Mouse (Mus musculus) heart, embryonic 16.5 days (tissue): ENCODE results near the gene Dnajc1. TPM values are rescaled to one million over a fixed set of nuclear protein-coding genes. Genes with fewer than 3 reads are reported as not detected.

Experiments used
- ATAC-seq: fragments of 200-750 bp; cut with Nextera tagmentation; replicated peaks from 2 replicates; pipeline ENCODE4 v1.8.0; 2017; ENCODE audit warnings: moderate number of reproducible peaks; ENCODE audit not compliant: insufficient read depth, low FRiP score; ENCODE audit errors: extremely low read depth
- H3K27ac ChIP-seq: fragments of 300-500 bp; sonication (generic); 2 replicates; pipeline ENCODE4 v1.5.1; 2014; ENCODE audit warnings: mild to moderate bottlenecking, low read length, control low read depth, moderate library complexity
- H3K27me3 ChIP-seq: fragments of 300-500 bp; sonication (generic); 2 replicates; pipeline ENCODE4 v1.6.1; 2014; ENCODE audit warnings: low read length, mixed read lengths; ENCODE audit not compliant: control insufficient read depth, insufficient read depth
- H3K36me3 ChIP-seq: fragments of 300-500 bp; sonication (generic); 2 replicates; pipeline ENCODE4 v1.6.1; 2014; ENCODE audit not compliant: control insufficient read depth, insufficient read depth
- H3K4me1 ChIP-seq: fragments of 300-500 bp; sonication (generic); 2 replicates; pipeline ENCODE4 v1.6.1; 2014; ENCODE audit warnings: low read length, mixed read lengths; ENCODE audit not compliant: control insufficient read depth, insufficient read depth
- H3K4me2 ChIP-seq: fragments of 300-500 bp; sonication (generic); 2 replicates; pipeline ENCODE4 v1.6.1; 2014; ENCODE audit warnings: low read depth, mild to moderate bottlenecking, control low read depth, low read length
- H3K4me3 ChIP-seq: fragments of 300-500 bp; sonication (generic); 2 replicates; pipeline ENCODE4 v1.5.1; 2014; ENCODE audit warnings: mild to moderate bottlenecking, control low read depth, low read length
- H3K9ac ChIP-seq: fragments of 300-500 bp; sonication (generic); 2 replicates; pipeline ENCODE4 v1.6.1; 2014; ENCODE audit warnings: low read length, control low read depth
- H3K9me3 ChIP-seq: fragments of 300-500 bp; sonication (generic); replicated peaks from 2 replicates; pipeline ENCODE4 v1.6.1; 2016; ENCODE audit warnings: low read length; ENCODE audit not compliant: control insufficient read depth
- WGBS: fragments of 180-500 bp; shearing (Covaris S2); extraction: QIAGEN DNeasy Blood & Tissue Kit; methylation state at CpG from one replicate; pipeline ENCODE4 v1.1.7; 2014; 5-methylcytosine and 5-hydroxymethylcytosine counted together
- polyA plus RNA-seq: library from polyadenylated mRNA; unstranded; fragments of >200 nt; fragmentation: Nextera tagmentation; extraction: Ambion mirVana; gene quantifications from 2 replicates; pipeline ENCODE4 v1.2.1, GENCODE M21; 2015

The Dnajc1 gene
- polyA plus RNA-seq, 1 experiment from 2014 or later: 24.8 TPM

DNA sequence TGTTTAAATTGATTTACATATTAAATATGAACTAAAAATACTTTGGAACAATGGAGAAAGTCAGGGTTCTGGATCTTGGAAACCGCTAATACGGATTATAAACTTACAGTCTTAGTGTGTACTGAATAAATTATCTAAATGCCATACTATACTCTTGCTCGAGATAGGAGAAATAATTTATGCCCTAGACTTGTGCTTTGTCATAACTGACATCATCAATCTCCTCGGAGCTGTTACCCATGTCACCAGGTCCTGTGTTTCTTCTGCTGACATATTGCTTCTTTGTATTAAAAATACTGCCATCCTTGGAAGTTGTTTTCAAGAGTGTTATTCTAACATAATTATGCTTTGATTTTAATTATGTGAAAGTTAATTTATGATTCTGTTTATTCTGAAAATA, 197.3 kb downstream of the Dnajc1 start:
- WGBS: 76% methylated on average over 4 of the region's 4 CpGs
- Histone ChIP-seq H3K27ac (no peak overlapping the region), H3K4me1 (0 out of 2 replicates have a peak, but pooled peaks cover 4% of the 10 kb centered on the region), H3K27me3 (no peaks in the 10 kb centered on the region), H3K36me3 (peaks cover 15% of the 10 kb centered on the region), H3K4me2 (no peak overlapping the region), H3K9ac (no peak overlapping the region), H3K4me3 (no peak overlapping the region), H3K9me3 (no peaks in the 10 kb centered on the region)
- no peak for ATAC-seq

DNA sequence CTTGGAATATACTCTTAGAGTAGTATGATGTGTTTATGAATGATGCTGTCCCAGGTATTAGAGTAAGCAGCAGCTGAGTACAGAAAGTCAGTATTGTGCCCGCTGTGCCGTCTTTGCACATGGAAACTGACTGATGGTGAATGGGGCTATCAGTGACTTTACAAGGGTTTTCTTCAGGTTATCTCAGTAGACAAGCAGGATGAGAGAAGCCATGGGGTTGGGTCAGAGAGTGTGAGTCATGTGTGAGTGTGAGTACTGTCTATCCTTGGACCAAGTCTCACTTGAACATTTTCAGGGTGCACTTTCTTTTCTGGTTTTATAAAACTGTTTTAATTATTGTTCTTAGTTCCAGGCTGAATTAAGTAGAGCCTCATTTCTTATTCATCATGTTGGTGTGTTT, 204.3 kb downstream of the Dnajc1 start:
- no peaks in the 10 kb centered on the region for H3K9me3 ChIP-seq
- no peak overlapping the region for H3K4me3 ChIP-seq
- no peak for ATAC-seq
- H3K36me3 ChIP-seq: peaks cover 41% of the 10 kb centered on the region
- H3K9ac ChIP-seq: no peak overlapping the region
- H3K4me1 ChIP-seq: 0 out of 2 replicates have a peak, but pooled peaks cover 3% of the 10 kb centered on the region
- no peak overlapping the region for H3K4me2 ChIP-seq
- H3K27ac ChIP-seq: no peak overlapping the region
- no peaks in the 10 kb centered on the region for H3K27me3 ChIP-seq
- WGBS: 84% methylated on average over 2 of the region's 2 CpGs

GRCm38 (mm10) chr2:18183079-18183478, 209.6 kb downstream of the Dnajc1 start:
- H3K4me2 ChIP-seq: no peak overlapping the region
- ATAC-seq: no peak

DNA sequence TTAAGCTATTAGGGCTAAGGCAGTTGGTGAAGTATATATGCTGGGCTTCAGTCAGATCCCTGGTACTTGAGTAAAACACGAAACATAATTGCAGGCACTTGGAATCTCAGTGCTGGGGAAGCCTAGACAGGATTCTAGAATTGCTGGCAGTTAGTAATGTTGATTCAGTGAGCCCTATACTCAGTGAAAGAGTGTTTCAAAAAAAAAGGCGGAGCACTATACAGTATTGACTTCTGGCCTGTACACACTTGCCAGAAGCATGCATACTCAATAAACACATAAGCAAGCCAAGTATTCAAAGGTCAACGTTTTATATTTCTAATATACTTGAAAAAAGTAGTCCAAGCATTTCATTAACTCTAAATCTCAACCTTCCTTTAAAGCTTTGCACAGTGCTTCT, 211.0 kb downstream of the Dnajc1 start:
- Histone ChIP-seq H3K27ac (no peak overlapping the region), H3K9me3 (no peaks in the 10 kb centered on the region), H3K4me2 (no peak overlapping the region), H3K36me3 (peaks cover 38% of the 10 kb centered on the region), H3K4me1 (no peaks in the 10 kb centered on the region), H3K27me3 (no peaks in the 10 kb centered on the region), H3K4me3 (no peak overlapping the region), H3K9ac (no peak overlapping the region)
- WGBS: 79% methylated on average over 3 of the region's 3 CpGs
- no peak for ATAC-seq

More at GRCm38 (mm10) chr2:18183079-18183478, 209.6 kb downstream of the Dnajc1 start:
- H3K9me3 ChIP-seq: no peaks in the 10 kb centered on the region
- no peak overlapping the region for H3K9ac ChIP-seq
- H3K27me3 ChIP-seq: no peaks in the 10 kb centered on the region
- H3K4me3 ChIP-seq: no peak overlapping the region
- H3K36me3 ChIP-seq: peaks cover 47% of the 10 kb centered on the region
- H3K27ac ChIP-seq: no peak overlapping the region
- H3K4me1 ChIP-seq: no peaks in the 10 kb centered on the region

- peaks cover 37% of the 10 kb centered on the region for H3K36me3 ChIP-seq
- H3K4me2 ChIP-seq: no peak overlapping the region
- H3K9me3 ChIP-seq: no peaks in the 10 kb centered on the region
- H3K4me1 ChIP-seq: no peaks in the 10 kb centered on the region
- no peak overlapping the region for H3K4me3 ChIP-seq
- no peaks in the 10 kb centered on the region for H3K27me3 ChIP-seq
- ATAC-seq: no peak
- no peak overlapping the region for H3K27ac ChIP-seq
- 97% methylated on average over 5 of the region's 5 CpGs for WGBS
- no peak overlapping the region for H3K9ac ChIP-seq
Observed at GRCm38 (mm10) chr2:18180323-18180722, 212.3 kb downstream of the Dnajc1 start.

GRCm38 (mm10) chr2:18176235-18176634, 216.4 kb downstream of the Dnajc1 start:
- H3K9me3 ChIP-seq: no peaks in the 10 kb centered on the region
- H3K36me3 ChIP-seq: peaks cover 21% of the 10 kb centered on the region
- no peaks in the 10 kb centered on the region for H3K27me3 ChIP-seq
- no peak overlapping the region for H3K4me2 ChIP-seq
- H3K4me1 ChIP-seq: peaks cover 3% of the 10 kb centered on the region; the same call in 1 of the 2 replicates
- no peak overlapping the region for H3K9ac ChIP-seq
- H3K4me3 ChIP-seq: no peak overlapping the region
- ATAC-seq: no peak
- no peak overlapping the region for H3K27ac ChIP-seq
- WGBS: 88% methylated on average over 3 of the region's 3 CpGs

DNA sequence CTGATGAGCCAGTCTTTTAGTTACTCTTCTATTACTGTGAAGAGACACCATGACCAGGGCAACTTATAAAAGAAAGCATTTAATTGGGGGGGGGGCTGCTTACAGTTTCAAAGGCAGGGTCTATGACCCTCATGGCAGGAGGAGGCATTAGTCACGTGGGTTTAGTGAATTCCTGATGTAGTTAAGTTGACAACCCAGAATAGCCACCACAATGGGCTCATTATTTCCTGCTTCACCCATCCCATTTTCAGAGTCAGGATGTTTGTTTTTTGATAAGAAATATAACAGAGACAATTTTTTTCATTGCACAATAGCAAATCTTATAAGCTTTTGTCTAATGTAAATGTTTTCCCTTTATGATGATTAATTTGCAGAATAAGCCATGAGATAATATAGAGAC, 217.4 kb downstream of the Dnajc1 start:
- 36% methylated on average over 1 of the region's 1 CpGs for WGBS
- peaks cover 17% of the 10 kb centered on the region for H3K36me3 ChIP-seq
- ATAC-seq: no peak
- peaks cover 3% of the 10 kb centered on the region; the same call in 1 of the 2 replicates for H3K4me1 ChIP-seq
- no peaks in the 10 kb centered on the region for H3K9me3 ChIP-seq
- H3K27me3 ChIP-seq: no peaks in the 10 kb centered on the region
- H3K4me3 ChIP-seq: no peak overlapping the region
- no peak overlapping the region for H3K9ac ChIP-seq
- no peak overlapping the region for H3K27ac ChIP-seq
- H3K4me2 ChIP-seq: no peak overlapping the region

- Histone ChIP-seq H3K4me2 (no peak overlapping the region), H3K27ac (no peak overlapping the region), H3K4me1 (no peaks in the 10 kb centered on the region), H3K36me3 (peaks cover 5% of the 10 kb centered on the region), H3K9ac (no peak overlapping the region), H3K27me3 (no peaks in the 10 kb centered on the region), H3K4me3 (no peak overlapping the region), H3K9me3 (no peaks in the 10 kb centered on the region)
- 59% methylated on average over 1 of the region's 1 CpGs for WGBS
- no peak for ATAC-seq
Observed at GRCm38 (mm10) chr2:18169174-18169948, 223.3 kb downstream of the Dnajc1 start.

DNA sequence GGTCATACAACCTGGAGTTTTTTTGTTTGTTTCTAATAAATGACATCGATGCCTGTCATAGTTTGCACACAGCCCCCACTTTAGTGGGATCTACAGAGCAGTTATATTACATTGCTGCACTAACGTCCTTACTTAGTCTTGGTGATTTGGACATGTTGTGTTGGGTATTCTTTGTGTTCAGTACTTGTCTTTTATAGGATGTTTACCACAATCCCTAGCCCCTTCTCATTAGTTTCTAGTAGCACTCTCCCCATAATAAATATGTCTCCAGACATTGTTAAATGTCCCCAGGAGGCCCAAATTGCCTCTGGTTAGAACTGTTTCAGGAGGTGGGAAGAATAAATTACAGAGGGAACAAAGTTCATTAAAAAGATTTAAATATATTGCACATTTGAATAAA, 227.1 kb downstream of the Dnajc1 start:
- Histone ChIP-seq H3K4me3 (no peak overlapping the region), H3K27ac (no peak overlapping the region), H3K36me3 (peaks cover 15% of the 10 kb centered on the region), H3K4me1 (no peaks in the 10 kb centered on the region), H3K9me3 (no peaks in the 10 kb centered on the region), H3K27me3 (no peaks in the 10 kb centered on the region), H3K4me2 (no peak overlapping the region), H3K9ac (no peak overlapping the region)
- no peak for ATAC-seq
- 89% methylated on average over 2 of the region's 2 CpGs for WGBS
